Mouse (Mus musculus) gonadal fat pad, adult 2 months (tissue): ENCODE data around the gene Padi2. TPM values are rescaled to one million over a fixed set of nuclear protein-coding genes. Genes with fewer than 3 reads are reported as not detected.
A peak's percentile ranks its signal among the peaks of the same experiment; 100 is the strongest.

ENCODE experiments used
- DNase-seq: peaks from one replicate; pipeline ENCODE4 v3.0.0-alpha.2; 2012; ENCODE audit warnings: low read depth
- polyA plus RNA-seq: library from polyadenylated mRNA; depleted of rRNA; stranded (reverse); fragments of >200 nt; gene quantifications from 2 replicates; pipeline ENCODE4 v1.2.3, GENCODE M21; 2012

The Padi2 gene
- polyA plus RNA-seq, 1 experiment, result 25.1 TPM

DNA sequence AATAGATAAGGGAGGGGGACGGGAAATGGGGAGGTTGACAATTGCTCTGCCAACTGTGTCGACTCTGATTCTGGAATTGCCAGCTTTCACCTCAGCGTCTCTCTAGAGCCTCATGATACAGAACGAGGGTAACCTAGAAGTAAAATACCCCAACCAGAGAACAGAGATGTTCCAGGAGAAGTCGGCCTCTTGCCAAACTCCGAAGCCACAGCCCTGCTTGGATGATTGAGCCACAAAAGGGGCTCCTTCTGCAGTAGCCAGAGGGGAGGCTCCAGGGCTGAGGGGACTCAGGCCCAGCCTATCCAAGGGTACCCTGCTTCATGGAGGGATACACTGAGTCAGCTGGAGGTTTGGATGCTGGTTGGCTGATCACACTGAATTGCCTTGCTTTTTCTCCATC, 52.2 kb downstream of the Padi2 start:
- no peak for DNase-seq

DNA sequence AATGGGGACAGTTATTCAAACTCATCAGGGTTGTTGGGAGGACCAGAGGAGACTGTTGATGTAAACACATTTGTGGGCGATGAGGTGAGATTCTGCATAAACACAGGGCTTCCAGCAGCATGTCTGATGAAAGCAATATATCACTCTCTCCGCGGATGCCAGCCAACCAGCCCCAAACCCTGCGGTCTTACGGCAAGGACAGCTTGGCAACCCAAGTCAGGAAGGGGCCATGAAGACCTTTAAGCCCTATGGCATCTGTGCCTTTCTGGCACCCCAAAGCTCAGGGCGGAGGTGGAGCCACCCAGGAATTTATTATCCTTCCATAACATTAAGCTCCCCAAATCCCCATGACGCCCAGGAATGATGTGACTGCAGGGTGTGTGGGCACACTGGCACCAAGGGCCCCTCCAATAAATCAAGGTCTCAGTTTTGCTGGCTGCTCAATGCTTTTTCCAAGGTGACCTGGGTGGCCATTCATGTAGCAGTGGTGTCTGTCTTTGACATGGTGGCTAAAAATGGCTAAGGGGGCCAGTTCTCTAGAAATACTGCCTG, 53.1 kb downstream of the Padi2 start:
- DNase-seq, result no peak

DNA sequence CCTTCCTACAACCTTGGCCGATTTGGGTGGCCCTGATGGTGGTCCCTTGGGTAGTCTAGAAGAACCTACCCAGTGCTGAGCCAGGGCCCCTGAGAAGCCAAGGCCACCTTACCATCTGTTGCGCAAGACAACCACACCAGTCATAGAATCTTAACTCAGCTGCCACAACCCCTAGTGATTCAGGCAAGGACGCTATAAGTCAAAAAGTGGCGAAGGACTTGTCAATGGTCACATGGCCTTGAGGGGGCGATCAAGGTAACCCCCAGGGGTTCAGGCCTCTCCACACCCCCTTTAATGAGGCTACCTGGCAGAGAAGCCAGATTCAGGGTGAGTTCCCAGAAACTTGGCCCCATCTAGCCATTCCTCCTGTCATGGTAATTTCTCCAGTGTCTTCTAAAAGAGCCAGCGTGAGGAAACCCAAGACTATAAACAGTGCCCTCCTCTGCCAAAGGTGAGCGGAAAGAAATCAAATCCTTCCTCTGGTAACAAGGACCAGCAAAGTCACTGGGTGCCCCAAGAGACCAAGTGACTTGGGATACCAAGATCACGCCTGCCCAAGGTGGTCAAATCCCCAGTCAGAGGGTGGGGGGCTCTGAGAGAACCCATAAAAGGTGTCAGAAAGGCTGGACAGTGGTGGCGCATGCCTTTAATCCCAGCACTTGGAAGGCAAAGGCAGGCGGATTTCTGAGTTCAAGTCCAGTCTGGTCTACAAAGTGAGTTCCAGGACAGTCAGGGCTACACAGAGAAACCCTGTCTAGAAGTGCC, 53.8 kb downstream of the Padi2 start:
- no peak for DNase-seq

DNA sequence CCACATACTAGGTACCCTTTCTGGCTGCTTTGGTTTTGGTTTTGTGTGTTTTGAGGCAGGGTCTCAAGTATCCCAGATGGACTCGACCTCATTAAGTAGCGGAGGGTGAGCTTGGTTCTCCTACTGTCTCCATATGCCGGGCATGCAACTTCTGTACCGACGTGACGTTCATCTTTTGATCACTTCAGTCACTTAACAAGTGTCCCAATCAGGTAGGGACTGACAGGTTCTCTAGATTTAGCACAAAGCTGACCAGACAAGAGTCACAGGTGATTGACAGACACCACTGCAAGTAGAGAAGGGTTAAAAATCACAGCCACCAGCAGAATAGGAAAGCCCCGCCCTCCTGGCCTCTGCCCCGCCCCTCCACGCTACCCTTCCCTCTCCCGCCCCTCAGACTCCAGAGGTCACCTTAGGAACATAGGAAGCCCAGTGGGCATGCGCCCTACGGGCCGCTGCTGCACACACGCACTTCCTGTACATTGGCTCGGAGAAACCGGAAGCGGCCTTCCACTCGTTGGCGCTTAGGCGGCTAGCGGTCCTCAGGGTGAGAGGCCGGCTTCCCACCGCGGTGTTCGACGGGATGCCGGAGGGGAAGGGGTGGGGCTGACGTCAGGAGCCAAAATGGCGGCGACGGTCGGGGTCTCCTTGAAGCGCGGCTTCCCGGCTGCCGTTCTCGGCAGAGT, 54.8 kb downstream of the Padi2 start, which contains the start of gene Sdhb:
Sdhb (plus strand) TSS at position 423 of the 686 bp plus-strand sequence.
- DNase-seq, result peak; percentile 79

DNA sequence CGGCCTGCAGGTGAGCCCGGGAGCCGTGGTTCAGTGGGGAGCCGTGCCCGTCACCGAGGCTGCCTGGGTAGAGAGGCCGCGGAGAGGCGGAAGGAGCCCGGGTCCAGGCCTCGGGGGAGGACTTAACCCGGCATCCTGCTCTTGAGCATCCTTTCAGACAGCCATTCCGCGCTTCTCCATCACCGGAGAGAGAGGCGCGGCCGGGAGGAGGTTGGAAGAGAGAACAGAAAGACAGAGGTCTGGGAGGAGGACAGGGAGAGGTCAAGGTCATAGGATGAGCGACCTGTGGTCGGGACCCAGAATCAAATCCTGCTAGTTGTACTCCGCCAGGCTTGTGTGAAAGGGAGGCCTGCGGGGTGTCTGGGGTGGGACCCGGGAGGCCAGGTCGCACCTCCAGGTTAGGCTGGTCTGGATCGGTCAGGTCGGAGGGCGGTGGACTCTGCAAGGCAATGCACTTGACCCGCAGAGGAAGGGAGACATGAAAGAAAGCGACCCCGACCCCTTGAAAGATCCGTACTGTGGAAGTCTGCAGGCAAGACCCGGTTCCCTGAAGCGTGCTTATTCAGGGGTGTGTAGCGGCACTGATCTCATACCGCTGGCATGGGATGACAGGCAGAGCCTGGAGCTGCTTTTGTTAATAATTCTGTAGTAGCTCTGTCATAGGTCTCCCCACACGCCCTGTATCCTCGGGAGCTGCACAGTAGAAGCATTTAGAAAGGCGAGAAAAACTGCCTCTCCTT, 55.5 kb downstream of the Padi2 start:
- DNase-seq, result no peak

DNA sequence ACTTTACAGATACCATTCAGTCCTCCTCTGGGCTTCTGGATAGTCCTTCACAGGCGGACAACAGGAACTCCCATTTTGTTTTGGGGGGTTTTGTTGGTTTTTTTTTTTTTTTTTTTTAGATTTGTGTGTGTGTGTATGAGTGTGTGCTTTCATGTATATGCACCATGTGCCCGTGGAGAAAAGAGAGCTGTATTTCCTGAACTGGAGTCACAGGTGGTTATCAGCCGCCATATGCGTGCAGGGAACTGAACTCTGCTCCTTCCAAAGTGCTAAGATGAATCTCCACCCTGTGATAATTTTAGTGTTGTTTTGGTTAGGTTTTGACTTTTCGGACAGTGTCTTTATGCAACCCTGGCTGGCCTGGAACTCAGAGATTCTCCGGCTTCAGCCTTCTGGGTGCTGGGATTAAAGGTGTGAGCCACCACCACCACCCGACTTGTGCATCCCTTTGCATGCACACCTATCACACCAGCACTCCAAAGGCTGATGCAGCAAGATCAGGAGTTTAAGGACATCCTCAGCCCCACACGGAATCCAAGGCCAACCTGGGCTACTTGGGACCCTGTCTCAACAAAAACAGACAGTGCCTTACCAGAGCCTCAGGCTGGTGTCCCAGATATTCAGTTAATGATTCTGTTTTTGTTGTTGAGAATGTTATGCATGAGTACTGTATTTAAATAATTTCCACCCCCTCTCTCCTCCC, 56.2 kb downstream of the Padi2 start:
- DNase-seq, result no peak

DNA sequence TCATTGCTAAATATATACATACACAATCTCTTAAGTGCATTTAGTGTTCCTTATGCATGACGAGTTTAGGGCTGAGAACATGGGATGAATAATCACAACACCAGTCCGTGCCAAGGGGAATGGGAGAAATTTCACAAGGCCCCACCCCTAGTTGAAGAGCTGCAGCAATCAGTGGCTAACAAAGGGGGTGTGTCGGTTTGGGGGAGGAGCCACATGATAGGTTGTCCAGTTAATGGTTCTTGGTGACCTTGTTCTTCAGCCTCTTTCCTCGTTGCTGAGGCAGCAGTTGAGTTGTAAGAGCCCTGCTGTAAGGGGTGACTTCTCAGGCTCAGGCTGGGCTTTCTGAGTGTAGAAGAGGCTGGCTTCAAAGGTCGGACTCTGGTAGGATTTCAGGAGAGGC, 56.8 kb downstream of the Padi2 start:
- no peak for DNase-seq

DNA sequence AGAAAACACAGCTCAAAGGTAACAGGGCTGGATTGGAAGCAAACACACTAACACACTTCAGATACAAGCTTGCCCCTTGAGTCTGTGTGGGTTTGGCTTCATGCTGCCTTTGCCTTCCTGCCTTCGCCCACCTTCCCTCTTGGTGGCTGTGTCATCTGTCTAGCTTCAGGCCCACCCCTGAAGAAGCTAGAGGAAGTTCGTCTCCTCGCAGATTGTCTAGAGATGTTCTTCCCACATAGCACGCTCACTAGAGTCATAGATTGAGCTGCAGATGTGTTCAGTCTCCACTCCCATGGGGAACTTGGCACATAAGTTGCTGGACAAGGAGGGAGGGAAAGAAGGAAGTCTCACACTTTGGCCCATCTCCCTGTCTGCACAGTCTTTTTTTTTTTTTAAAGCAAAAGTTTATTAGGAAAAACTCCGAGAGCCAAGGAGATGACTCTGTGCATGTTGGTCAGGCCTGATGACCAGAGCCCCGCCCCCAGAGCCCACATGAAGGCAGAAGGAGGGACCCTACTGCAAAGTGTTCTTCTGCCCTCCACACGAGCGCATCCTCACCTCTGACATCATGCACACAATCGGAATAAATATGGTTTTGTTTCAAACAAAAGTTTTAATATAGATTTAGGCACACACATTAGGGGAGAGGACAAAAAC, 57.9 kb downstream of the Padi2 start:
- no peak for DNase-seq

DNA sequence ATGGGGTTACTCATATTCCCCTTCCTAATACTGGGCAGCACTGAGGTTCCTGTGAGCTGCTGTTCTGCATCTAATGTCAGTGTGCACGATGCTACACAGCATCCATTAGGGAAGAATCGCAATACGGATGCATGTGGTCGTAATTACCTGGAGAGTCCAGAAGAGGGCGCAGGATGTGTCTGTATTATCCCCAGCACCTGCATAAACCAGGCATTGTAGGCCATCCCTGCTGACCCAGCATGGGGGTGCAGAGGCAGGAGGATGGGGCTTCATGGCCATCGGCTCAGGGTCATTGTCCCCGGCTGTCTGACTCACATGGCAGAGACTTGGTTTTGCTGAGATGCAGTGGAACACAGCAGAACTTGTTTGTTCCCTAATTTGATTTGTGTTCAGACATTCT, 58.5 kb downstream of the Padi2 start:
- no peak for DNase-seq

DNA sequence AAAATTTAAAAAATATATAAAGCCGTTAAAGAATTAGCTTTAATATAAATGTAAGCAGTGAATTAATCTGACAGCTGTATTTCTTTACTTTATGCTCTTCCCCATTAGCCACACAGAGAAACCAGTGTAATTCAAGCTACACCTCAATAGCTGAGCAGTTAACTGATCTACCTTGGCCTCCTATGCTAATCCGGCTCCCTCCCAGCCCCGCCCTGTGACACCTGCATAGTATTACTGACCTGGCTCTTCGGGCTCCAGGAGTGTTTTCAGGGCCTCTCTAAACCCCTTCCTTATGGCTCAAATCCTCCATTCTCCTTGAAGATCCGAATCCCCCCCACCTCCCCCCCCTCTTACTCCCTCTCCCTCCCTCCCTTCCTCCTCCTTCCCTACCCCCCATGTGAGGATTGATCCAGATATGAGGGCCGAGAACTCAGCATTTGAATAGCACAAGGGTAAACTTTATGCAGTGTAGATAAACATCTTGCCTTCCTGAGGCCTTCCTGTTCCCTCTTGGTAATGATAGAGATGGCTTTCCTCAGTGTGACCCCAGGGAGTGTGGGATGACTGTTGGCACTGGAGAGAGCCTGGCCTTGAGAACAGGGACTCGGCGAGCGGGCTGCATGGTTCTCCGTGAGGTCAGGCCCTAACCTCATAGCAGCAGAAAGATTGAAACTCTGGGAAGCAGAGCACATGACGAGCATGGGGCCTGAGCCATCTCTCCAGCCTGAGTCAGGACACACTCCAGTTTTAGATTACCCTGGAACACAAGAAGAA, 61.4 kb downstream of the Padi2 start:
- DNase-seq, result no peak

DNA sequence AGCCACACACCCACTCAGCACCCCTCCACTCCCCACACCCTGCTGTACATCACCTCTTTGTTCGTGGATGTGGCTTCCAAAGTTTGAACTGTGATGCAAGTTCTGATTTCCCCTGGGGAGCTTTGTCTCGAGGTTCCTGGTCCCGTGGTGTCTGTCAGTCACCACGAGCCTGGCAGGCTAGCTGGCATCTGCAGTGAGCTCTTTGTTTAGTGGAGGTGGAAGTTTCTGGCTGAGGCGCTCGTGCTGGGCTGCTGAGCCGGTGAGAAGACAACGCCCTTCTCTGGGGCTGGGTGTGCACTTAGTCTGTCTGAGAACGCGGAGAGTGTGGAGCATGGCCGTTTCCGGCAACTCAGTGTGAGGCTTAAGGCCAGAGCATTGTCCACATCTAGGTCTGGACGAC, 65.5 kb downstream of the Padi2 start:
- no peak for DNase-seq

DNA sequence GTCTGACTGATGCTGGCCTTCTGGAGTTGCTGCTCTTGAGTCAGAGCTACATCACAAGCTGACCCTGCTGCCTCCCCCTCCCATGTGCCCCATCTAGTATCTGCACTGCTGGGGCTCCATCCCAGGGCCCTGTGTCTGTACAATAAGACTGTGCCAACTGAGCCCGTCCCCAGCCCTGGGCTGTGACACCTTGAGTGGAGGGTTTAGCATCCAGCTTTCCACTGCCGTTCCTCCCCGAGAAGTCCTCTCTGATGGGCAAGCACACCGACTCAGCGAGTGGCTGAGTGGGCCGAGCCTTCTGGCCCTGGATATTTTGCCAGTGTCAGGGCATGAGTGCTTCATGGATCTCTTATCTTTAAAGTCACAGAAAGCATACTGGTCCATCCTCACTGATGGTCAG, 68.3 kb downstream of the Padi2 start:
- DNase-seq, result no peak

DNA sequence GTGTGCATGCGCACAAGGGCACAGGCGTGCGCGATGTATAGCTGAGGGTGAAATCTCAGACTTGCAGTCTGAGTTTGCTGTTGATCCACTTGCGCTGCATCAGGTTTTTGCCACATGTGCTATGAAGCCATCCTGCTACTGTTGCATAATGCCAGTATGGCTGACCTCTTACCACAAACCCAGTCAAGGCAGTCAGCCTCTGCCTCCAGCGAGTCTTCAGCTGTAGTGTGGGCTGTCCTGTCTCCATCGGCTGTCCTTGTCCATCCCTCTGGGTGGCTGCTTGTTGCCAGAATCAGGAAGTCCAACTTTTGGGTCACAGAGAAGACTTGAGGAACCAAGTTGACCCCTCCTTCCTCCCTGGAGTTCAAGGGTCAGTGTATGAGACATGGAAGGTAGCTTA, 69.2 kb downstream of the Padi2 start:
- DNase-seq, result no peak

DNA sequence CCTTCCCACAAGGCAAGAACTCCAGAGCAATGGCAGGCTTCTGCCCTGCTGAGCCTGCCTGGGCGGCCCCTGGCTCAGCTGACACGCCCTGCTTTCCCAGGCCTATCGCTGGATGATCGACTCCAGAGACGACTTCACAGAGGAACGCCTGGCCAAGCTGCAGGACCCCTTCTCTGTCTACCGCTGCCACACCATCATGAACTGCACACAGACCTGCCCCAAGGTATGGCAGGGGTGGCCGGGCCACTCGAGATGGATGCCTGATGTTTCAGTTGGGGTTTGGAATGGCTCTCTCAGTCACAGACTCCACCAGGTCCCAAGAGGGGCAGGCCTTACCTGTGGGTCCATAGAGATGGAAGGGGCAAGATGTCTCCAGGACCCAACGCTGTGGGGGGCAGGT, 71.1 kb downstream of the Padi2 start:
- no peak for DNase-seq

DNA sequence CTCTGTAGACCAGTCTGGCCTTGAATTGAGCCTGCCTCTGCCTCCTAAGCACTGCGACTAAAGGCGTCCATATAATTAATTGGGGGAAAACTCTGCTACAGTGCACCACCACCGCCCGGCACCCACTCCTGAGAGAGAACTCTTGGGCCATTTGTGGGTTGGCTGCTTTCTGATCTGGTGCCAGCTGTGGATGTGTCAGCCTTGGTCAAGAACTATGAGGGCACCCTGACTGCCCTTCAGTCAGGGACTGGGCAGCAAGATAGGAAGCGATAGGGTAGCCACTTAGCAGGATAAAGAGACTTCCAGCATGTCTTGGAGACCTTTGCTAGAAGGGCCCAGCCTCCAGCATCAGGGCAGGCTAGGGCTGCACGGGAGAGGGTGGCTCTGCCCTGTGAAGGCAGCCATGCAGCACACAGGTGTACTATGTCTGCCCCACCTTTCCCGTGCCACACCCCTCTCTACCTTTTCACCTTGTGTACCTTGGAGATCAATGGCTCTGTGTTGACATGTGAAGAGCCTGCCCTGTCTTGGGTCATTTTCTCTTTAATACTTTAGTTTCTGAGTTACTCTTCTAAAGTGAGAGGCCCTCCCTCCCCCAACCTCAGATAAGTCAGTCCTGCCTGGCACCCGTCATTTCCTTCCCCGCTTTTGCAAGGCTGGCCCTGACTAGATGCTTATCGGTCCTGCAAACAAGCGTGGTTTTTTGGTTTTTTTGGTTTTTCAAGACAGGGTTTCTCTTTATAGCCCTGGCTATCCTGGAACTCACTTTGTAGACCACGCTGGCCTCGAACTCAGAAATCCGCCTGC, 71.9 kb downstream of the Padi2 start:
- no peak for DNase-seq

DNA sequence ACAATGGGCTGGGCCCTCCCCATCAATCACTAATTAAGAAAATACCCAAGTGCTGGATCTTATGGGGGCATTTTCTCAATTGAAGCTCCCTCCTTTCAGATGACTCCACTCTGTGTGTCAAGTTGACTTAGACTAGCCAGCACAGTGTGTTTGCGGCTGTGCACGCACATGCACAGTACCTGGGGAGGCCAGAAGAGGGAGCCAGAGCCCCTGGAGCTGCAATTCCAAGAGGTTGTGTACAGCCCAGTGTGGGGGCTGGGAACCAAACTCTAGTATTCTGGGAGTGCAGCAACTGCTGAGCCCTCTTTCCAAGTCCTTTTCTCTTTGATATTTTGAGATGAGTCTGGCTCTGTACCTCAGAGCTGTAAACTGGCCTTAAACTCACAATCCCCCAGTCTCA, 75.5 kb downstream of the Padi2 start:
- DNase-seq, result no peak

DNA sequence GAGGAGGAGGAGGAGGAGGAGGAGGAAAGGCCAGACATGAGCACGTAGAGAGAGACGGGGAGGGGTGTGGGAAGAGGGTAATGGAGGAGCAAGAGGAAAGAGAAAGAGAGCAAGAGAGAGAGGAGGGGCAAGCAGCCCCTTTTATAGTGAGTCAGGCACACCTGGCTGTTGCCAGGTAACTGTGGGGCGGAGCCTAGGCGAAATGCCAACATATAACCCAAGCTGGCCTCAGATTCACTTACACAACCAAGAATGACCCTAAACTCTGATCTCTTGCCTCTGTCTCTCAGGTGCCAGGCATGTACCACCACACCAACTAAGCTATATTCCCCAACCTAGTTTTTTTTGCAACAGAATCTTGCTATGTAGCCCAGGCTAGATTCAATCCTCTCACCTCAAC, 76.7 kb downstream of the Padi2 start:
- no peak for DNase-seq

DNA sequence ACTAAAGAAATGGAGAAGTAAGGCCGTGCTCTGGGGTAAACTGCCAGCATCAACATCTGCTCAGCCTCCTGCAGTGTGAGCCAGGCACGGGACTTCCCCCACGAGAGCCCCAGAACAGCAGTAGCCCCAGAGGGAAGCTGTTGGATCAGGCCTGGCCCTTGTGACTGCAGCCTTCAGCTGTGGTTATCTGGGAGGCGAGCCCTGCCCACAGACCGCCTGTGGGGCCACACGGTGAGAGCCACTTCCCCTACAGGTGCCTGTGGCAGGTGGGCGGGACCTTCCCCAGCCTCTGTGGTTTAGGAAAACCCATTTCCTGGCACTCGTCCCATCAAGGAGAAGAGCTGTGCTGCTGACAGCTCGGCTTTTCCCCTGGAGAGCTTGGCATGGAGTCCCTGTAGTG, 77.3 kb downstream of the Padi2 start:
- DNase-seq, result no peak

DNA sequence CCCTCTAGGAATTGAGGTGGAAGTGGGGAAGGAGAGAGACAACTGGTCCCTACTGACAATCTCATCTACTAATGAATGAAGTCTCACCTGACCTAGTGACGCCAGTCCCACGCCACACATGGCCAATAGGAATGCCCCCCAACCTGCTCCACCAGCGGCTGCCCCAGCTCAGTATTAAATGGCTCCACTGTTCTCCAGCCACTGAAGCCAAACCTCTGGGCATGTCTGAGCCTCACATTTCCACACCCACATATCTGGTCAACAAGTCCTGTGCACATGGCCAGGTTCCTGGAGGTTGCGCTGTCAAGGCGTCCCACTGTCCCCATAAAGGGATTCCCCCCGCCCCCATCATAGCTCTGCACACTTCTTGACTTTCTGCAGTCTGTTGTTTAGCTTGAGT, 78.4 kb downstream of the Padi2 start:
- DNase-seq, result no peak
